Mouse (Mus musculus) bone marrow macrophage, adult 2 months (primary cell): ENCODE measurements around the gene Clca1. TPM values are rescaled to one million over a fixed set of nuclear protein-coding genes. Genes with fewer than 3 reads are reported as not detected.

ENCODE experiments used
- H3K27ac ChIP-seq: 2 replicates; pipeline ENCODE4 v1.5.1; 2012; ENCODE audit warnings: low read depth, low read length; ENCODE audit not compliant: insufficient read depth
- H3K4me1 ChIP-seq: 2 replicates; pipeline ENCODE4 v1.6.1; 2012; ENCODE audit warnings: low read length; ENCODE audit not compliant: control insufficient read depth, insufficient read depth
- H3K4me3 ChIP-seq: 2 replicates; pipeline ENCODE4 v1.5.1; 2012; ENCODE audit warnings: mild to moderate bottlenecking, low read length, moderate library complexity; ENCODE audit not compliant: insufficient read depth
- CTCF ChIP-seq: IDR thresholded peaks from 2 replicates; pipeline ENCODE4 v1.5.1; 2012; ENCODE audit warnings: low read depth, mild to moderate bottlenecking, low read length, moderate library complexity
- POLR2A ChIP-seq: IDR thresholded peaks from 2 replicates; pipeline ENCODE4 v1.6.1; 2012; ENCODE audit warnings: mild to moderate bottlenecking, low read depth, low read length, borderline replicate concordance
- polyA plus RNA-seq: library from polyadenylated mRNA; stranded (reverse); fragments of >200 nt; gene quantifications from 2 replicates; pipeline ENCODE4 v1.2.4, GENCODE M21; 2012; ENCODE audit not compliant: missing spikeins, insufficient read depth, insufficient read length

Clca1 gene
- polyA plus RNA-seq, 1 experiment, result not detected

DNA sequence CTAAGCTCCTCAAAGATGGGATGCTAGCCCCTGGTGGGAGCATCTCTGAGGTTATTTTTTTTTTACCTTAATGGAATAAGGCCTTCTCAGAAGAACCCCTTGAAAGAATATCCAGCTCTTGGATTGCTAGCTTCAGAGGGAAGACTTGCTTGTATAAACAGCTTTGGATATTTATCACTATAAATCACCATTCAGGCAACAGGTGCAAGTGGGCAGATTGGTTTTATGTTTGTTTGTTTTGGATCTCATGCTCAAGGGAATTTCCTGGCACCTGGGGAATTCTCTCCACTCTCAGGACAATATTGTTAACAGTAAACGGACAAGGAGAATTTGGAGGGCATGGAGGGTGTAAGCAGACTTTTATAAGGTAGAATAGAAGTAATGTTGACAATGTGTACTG, 31.7 kb downstream of the Clca1 start:
- H3K4me1 ChIP-seq, result no peaks in the 10 kb centered on the region
- H3K27ac ChIP-seq, result no peak overlapping the region
- no peak overlapping the region for H3K4me3 ChIP-seq
- TF ChIP-seq CTCF, result no peak
- TF ChIP-seq POLR2A, result no peak

DNA sequence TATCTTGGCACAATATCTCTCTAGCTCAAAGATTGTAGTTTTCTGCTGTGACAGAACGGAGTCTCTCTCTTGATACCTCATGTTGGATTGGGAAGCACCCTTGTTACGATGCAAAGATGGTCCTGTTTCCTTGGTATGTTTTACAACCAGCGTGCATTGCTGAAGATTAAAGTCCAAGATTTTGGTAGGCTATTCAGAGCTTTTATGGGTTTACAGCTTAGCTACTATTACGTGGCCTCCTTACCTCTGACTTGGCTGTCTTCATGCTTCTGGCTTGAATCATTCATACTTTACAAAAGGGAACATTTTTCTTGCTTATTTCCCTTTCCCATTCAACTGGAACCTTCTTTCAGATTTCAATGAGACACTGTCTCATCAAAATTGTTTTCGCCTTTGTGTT, 39.5 kb downstream of the Clca1 start:
- no peak overlapping the region for H3K4me3 ChIP-seq
- TF ChIP-seq CTCF, result no peak
- TF ChIP-seq POLR2A, result no peak
- no peaks in the 10 kb centered on the region for H3K4me1 ChIP-seq
- H3K27ac ChIP-seq, result no peak overlapping the region

DNA sequence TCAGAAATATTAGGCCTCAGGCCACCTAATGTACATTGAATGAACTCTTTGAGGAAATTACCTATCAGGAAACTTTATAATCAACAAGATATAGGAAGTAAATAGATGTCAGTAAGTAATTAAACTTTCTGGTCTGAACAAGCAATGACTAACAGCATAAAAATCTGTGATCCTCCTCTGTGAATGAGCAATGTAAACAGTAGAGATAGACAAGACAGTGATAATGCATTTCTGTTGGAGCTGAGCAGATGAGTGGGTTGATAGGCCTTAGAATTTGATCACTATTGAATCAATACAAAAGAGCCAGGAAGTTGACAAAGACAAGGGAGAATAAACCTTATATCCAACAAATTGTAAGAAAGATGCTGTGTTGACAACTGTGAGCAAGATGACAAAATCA, 40.0 kb downstream of the Clca1 start:
- no peak for TF ChIP-seq POLR2A
- no peak for TF ChIP-seq CTCF
- no peak overlapping the region for H3K4me3 ChIP-seq
- no peak overlapping the region for H3K27ac ChIP-seq
- no peaks in the 10 kb centered on the region for H3K4me1 ChIP-seq

DNA sequence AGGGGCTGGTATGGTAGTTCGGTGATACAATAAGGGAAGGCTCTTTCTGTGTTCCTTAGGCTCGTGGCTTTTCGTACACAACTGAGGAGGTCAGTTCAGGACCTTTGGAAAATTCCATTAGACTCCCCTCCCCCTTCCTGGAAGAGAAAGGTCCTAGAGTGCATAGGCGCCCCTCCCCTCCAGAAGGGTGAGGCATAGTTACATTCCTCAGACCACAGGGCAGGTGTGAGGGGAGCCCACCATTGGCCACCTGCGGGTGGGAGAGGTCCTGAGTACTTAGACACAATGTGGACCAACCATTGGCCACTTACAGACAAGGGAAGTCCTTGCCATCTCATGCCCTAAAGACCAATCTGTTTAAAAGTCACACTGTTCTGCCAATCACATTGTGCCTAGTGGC, 46.7 kb downstream of the Clca1 start:
- no peak for TF ChIP-seq POLR2A
- TF ChIP-seq CTCF, result no peak
- Histone ChIP-seq H3K4me3 (no peak overlapping the region), H3K4me1 (peaks cover 14% of the 10 kb centered on the region)

DNA sequence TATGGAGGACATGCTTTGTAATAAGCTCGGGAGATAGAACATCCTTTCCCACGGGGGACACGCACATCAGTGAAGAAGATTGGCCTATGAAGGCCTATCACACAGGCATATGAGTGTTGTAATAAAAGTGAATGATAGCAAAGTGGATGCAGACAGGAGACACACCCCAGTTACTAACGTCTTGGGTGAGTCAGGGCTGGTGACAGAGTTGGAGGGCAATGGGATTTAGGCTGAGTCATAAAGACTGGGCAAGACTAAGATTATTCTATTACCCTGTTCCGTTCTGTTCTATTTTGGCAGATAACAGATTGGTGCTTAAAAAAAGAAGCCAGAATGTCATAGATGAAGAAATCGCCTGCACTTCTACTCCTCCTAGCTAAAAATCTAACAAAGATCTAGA, 52.0 kb downstream of the Clca1 start:
- TF ChIP-seq POLR2A, result no peak
- TF ChIP-seq CTCF, result no peak
- Histone ChIP-seq H3K4me3 (no peak overlapping the region), H3K4me1 (peaks cover 16% of the 10 kb centered on the region), H3K27ac (no peak overlapping the region)

More for the DNA sequence above, 46.7 kb downstream of the Clca1 start:
- H3K27ac ChIP-seq, result no peak overlapping the region

DNA sequence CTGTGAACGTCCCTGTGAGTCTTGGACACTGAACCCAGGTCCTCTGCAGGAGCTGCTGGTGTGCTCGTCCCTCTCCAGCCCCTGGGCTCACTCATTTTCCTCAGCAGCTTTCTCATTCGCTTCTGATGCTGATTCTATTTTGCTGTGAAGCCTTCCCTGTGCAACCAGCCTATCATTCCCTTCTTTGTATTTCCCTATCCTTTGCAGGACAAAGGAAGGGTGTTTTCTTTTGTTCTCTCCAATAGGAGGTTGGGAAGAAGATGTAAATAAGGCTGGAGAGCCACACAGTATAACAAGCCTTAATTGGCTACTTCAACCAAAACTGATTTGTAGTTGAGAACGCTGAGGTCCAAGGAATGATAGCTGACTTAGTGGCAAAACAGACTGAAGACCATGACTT, 54.9 kb downstream of the Clca1 start:
- TF ChIP-seq CTCF, result no peak
- no peak for TF ChIP-seq POLR2A
- Histone ChIP-seq H3K27ac (no peak overlapping the region), H3K4me1 (peaks cover 16% of the 10 kb centered on the region), H3K4me3 (no peak overlapping the region)

DNA sequence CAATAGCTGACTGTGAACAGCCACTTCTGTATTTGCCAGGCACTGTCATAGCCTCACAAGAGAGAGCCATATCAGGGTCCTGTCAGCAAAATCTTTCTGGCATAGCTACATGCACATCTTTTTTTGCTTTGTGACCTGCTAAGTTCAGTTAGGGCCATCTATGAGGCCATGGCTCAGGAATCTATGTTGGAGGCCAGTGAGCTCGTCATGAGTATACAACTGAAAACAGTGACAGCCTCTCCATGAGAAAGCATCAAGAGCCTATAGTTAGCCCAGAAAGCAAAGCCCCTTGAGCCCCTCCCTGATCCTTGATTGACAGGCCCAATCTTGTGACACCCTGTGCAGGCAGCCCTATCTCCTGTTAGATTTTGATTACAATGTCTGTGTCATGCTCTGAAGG, 56.5 kb downstream of the Clca1 start:
- Histone ChIP-seq H3K27ac (no peak overlapping the region), H3K4me1 (peaks cover 7% of the 10 kb centered on the region), H3K4me3 (no peak overlapping the region)
- TF ChIP-seq POLR2A, result no peak
- TF ChIP-seq CTCF, result no peak

DNA sequence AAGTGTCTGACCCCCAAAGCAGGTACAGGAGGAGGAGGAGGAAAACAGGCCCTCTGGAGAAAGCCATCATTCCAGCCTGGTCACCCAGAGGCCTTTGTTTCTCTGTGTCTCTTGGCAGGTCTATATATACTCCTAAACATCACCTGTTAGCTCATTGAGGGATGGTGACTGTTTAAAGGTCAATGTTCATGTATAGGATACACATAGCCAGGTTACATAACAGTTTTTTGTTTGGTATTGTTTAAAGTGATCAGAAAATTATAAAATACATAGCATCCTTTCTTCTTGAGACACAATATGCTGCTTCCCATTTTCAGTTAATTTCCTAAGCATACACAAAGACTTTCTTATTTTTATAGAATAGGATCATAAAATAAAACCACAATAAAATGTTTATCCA, 57.6 kb downstream of the Clca1 start, which contains the start of gene Clca4a:
Gene Clca4a (minus strand): TSS at position 101 of the 400 bp plus-strand sequence.
- peaks cover 4% of the 10 kb centered on the region for H3K4me1 ChIP-seq
- no peak for TF ChIP-seq POLR2A
- TF ChIP-seq CTCF, result no peak
- H3K4me3 ChIP-seq, result no peak within 1 kb of the TSS
- no peak within 1 kb of the TSS for H3K27ac ChIP-seq

DNA sequence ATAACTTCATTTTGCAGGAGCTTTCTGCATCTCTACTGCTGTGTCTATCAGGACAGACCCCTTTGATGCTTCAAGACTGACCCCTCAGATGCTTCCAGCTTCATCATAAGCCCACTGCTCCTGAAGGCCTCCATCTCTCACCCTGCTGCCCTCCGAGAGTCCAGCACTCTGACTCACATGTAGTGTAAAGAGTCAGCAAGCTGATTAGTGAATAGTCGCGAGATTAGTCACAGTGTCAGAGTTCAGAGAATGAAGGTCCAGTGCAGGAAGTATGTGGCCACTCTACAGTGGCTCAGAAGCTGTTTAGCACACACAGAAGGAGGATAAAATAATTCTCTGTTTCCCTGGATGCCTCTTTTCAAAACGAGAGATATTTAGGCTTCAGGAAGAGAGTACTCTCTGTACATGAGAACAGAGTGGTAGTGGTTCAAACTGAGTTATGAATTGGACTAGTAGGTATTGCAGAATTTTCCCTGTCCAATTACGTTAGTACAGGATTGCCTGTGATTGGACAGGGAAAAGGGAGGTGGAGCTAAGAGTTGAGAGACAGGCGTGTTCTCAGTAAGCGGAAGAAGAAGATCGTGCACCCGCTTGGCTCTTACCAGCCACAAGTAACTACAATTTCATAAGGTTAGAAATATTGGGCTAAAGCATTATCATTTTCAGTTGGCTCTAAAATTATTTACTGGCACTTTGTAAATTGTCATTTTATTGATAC, 60.9 kb downstream of the Clca1 start:
- TF ChIP-seq CTCF (no peak), POLR2A (no peak)
- Histone ChIP-seq H3K4me1 (peaks cover 4% of the 10 kb centered on the region), H3K27ac (no peak overlapping the region; the same call in 1 of the 2 replicates), H3K4me3 (no peak overlapping the region)

DNA sequence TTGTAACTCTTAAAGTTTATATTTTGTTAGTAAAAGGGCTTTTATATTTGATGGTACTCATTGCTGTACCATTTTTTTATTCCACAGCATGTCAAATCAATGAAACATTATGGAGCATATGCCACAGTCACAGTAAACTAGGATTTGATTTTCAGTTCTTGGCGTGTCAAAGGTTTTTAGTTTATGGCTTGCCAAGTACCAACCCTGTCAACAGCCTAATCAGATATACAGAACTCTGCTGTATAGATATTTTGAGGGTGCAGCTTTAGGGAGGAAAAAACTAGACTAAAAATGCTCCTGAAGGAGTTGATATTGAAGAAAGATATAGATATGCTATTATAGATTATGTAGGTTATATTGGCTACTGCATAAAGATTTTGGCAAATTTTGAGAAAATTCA, 62.8 kb downstream of the Clca1 start:
- TF ChIP-seq CTCF, result no peak
- no peak for TF ChIP-seq POLR2A
- no peak overlapping the region for H3K27ac ChIP-seq
- peaks cover 4% of the 10 kb centered on the region for H3K4me1 ChIP-seq
- no peak overlapping the region for H3K4me3 ChIP-seq
